Mouse (Mus musculus) left cerebral cortex, adult 2 months (tissue): ENCODE measurements at regions not wholly inside any gene's neighbourhood (a gene's known extent, or its start where the extent isn't known, plus 50 kb on each side); places are given as distances from the start of the nearest gene placed in this dataset.

Experiments
- DNase-seq, 2 experiments: peaks; one replicate each; pipeline ENCODE4 v3.0.0; 2021 to 2022; ENCODE audit warnings: low spot score in 2 of 2, mixed read lengths in 1 of 2; ENCODE audit errors: extremely low spot score in 1 of 2
- H3K27ac ChIP-seq: fragments of 200-600 bp; 2 replicates; pipeline ENCODE4 v1.8.1; 2022
- H3K4me3 ChIP-seq: fragments of 200-600 bp; 2 replicates; pipeline ENCODE4 v1.8.1; 2022
- CTCF ChIP-seq: fragments of 200-600 bp; IDR thresholded peaks from 2 replicates; pipeline ENCODE4 v1.8.1; 2022; ENCODE audit warnings: antibody characterized with exemption, mild to moderate bottlenecking, moderate library complexity
- intact Hi-C: fragments of 180-260 bp; cut with DNase I; formaldehyde crosslinking; loops from one replicate; pipeline ENCODE4 v1.15.1; 2025

GRCm38 (mm10) chr3:41348795-41349194 is 206.7 kb upstream of the Jade1 start:
- DNase-seq = peak; percentile 22 to 23
- Histone ChIP-seq H3K4me3 (no peak overlapping the region), H3K27ac (no peak overlapping the region)
- TF ChIP-seq CTCF = peak; percentile 56
- intact Hi-C loops = loop anchor here (5.0 kb wide), 2 partner anchors 214 to 254 kb away; no protein-coding TSS in a partner anchor

GRCm38 (mm10) chr3:41346863-41347262 is 208.7 kb upstream of the Jade1 start:
- no peak for DNase-seq
- H3K4me3 ChIP-seq = no peak overlapping the region
- no peak for TF ChIP-seq CTCF
- no peak overlapping the region for H3K27ac ChIP-seq
- intact Hi-C loops = loop anchor here (5.0 kb wide), 2 partner anchors 215 to 255 kb away; no protein-coding TSS in a partner anchor

- Histone ChIP-seq H3K27ac (no peak overlapping the region), H3K4me3 (no peak overlapping the region)
- intact Hi-C loops = no loop called here
- no peak for DNase-seq
- no peak for TF ChIP-seq CTCF
These were observed 212.1 kb upstream of the Jade1 start for GRCm38 (mm10) chr3:41343431-41343830.

- Histone ChIP-seq H3K4me3 (no peak overlapping the region), H3K27ac (no peak overlapping the region)
- no peak for TF ChIP-seq CTCF
- DNase-seq = no peak
- intact Hi-C loops = no loop called here
These were observed 223.1 kb upstream of the Jade1 start for GRCm38 (mm10) chr3:41332481-41332880.

GRCm38 (mm10) chr3:41330356-41330755 is 225.2 kb upstream of the Jade1 start:
- Histone ChIP-seq H3K4me3 (no peak overlapping the region), H3K27ac (no peak overlapping the region)
- no peak for DNase-seq
- intact Hi-C loops = no loop called here
- no peak for TF ChIP-seq CTCF

- TF ChIP-seq CTCF = no peak
- H3K27ac ChIP-seq = no peak overlapping the region
- DNase-seq = no peak
- H3K4me3 ChIP-seq = no peak overlapping the region
- intact Hi-C loops = no loop called here
These were observed 226.7 kb upstream of the Jade1 start for GRCm38 (mm10) chr3:41328828-41329227.

- no peak for TF ChIP-seq CTCF
- DNase-seq = no peak
- no peak overlapping the region for H3K4me3 ChIP-seq
- intact Hi-C loops = no loop called here
- no peak overlapping the region for H3K27ac ChIP-seq
These were observed 229.1 kb upstream of the Jade1 start for GRCm38 (mm10) chr3:41326211-41327104.

- DNase-seq = no peak
These were observed 233.7 kb upstream of the Jade1 start for GRCm38 (mm10) chr3:41321808-41322207.

GRCm38 (mm10) chr3:41319214-41319856 is 236.2 kb upstream of the Jade1 start:
- intact Hi-C loops = no loop called here
- no peak for DNase-seq
- Histone ChIP-seq H3K27ac (no peak overlapping the region), H3K4me3 (no peak overlapping the region)
- no peak for TF ChIP-seq CTCF

More at GRCm38 (mm10) chr3:41321808-41322207, 233.7 kb upstream of the Jade1 start:
- TF ChIP-seq CTCF = no peak
- Histone ChIP-seq H3K4me3 (no peak overlapping the region), H3K27ac (no peak overlapping the region)
- intact Hi-C loops = no loop called here

GRCm38 (mm10) chr3:41318232-41319131 is 235.6 kb upstream of the Pgrmc2 start:
- Histone ChIP-seq H3K4me3 (no peak overlapping the region), H3K27ac (no peak overlapping the region)
- intact Hi-C loops = no loop called here
- TF ChIP-seq CTCF = no peak
- no peak for DNase-seq

GRCm38 (mm10) chr3:41317170-41317569 is 234.3 kb upstream of the Pgrmc2 start:
- DNase-seq = no peak
- H3K4me3 ChIP-seq = no peak overlapping the region
- TF ChIP-seq CTCF = no peak
- H3K27ac ChIP-seq = no peak overlapping the region
- intact Hi-C loops = no loop called here

GRCm38 (mm10) chr3:41312492-41312891 is 229.6 kb upstream of the Pgrmc2 start:
- intact Hi-C loops = no loop called here
- DNase-seq = no peak

More at GRCm38 (mm10) chr3:41312492-41312891, 229.6 kb upstream of the Pgrmc2 start:
- no peak overlapping the region for H3K27ac ChIP-seq
- TF ChIP-seq CTCF = no peak
- no peak overlapping the region for H3K4me3 ChIP-seq
